Mouse (Mus musculus) gastrocnemius, postnatal 14 days (tissue): ENCODE measurements at regions not wholly inside any gene's neighbourhood (a gene's known extent, or its start where the extent isn't known, plus 50 kb on each side); places are given as distances from the start of the nearest gene placed in this dataset.

ENCODE experiments used
- DNase-seq: peaks from one replicate; pipeline ENCODE4 v3.0.0; 2021; ENCODE audit warnings: mixed read lengths
- intact Hi-C: fragments of 180-260 bp; cut with DNase I; formaldehyde crosslinking; loops from one replicate; pipeline ENCODE4 v1.15.1; 2025; ENCODE audit warnings: low total_unique reads

- intact Hi-C loops: no loop called here
- no peak for DNase-seq
Observed at GRCm38 (mm10) chr16:5688322-5688721, 196.8 kb upstream of the Rbfox1 start.

- intact Hi-C loops: no loop called here
- no peak for DNase-seq
Observed at GRCm38 (mm10) chr16:5673372-5673960, 211.7 kb upstream of the Rbfox1 start.

- intact Hi-C loops: no loop called here
- peak; percentile 14 for DNase-seq
Observed at GRCm38 (mm10) chr16:5672871-5673270, 212.3 kb upstream of the Rbfox1 start.

GRCm38 (mm10) chr16:5668403-5668967 lies 216.7 kb upstream of the Rbfox1 start:
- intact Hi-C loops: no loop called here
- DNase-seq: no peak

- DNase-seq: no peak
Observed at GRCm38 (mm10) chr16:5661918-5662317, 223.2 kb upstream of the Rbfox1 start.

GRCm38 (mm10) chr16:5651551-5651950 lies 233.6 kb upstream of the Rbfox1 start:
- intact Hi-C loops: no loop called here
- DNase-seq: no peak

More at GRCm38 (mm10) chr16:5661918-5662317, 223.2 kb upstream of the Rbfox1 start:
- intact Hi-C loops: no loop called here

GRCm38 (mm10) chr16:5651002-5651401 lies 234.2 kb upstream of the Rbfox1 start:
- DNase-seq: no peak
- intact Hi-C loops: no loop called here

- intact Hi-C loops: no loop called here
Observed at GRCm38 (mm10) chr16:5639956-5640355, 245.2 kb upstream of the Rbfox1 start.

GRCm38 (mm10) chr16:5629996-5630395 lies 255.2 kb upstream of the Rbfox1 start:
- intact Hi-C loops: no loop called here
- no peak for DNase-seq

More at GRCm38 (mm10) chr16:5639956-5640355, 245.2 kb upstream of the Rbfox1 start:
- DNase-seq: no peak

GRCm38 (mm10) chr16:5627910-5628309 lies 257.2 kb upstream of the Rbfox1 start:
- intact Hi-C loops: no loop called here
- no peak for DNase-seq

- intact Hi-C loops: no loop called here
- DNase-seq: no peak
Observed at GRCm38 (mm10) chr16:5627117-5627909, 257.8 kb upstream of the Rbfox1 start.

GRCm38 (mm10) chr16:5625159-5625558 lies 260.0 kb upstream of the Rbfox1 start:
- intact Hi-C loops: no loop called here
- no peak for DNase-seq

GRCm38 (mm10) chr16:5620566-5620965 lies 264.6 kb upstream of the Rbfox1 start:
- DNase-seq: no peak
- intact Hi-C loops: no loop called here

- intact Hi-C loops: no loop called here
- no peak for DNase-seq
Observed at GRCm38 (mm10) chr16:5616356-5616755, 268.8 kb upstream of the Rbfox1 start.

GRCm38 (mm10) chr16:5595359-5595758 lies 289.8 kb upstream of the Rbfox1 start:
- no peak for DNase-seq
- intact Hi-C loops: no loop called here

- intact Hi-C loops: no loop called here
Observed at GRCm38 (mm10) chr16:5578333-5578732, 306.8 kb upstream of the Rbfox1 start.

GRCm38 (mm10) chr16:5572780-5573179 lies 312.4 kb upstream of the Rbfox1 start:
- DNase-seq: no peak
- intact Hi-C loops: no loop called here

More at GRCm38 (mm10) chr16:5578333-5578732, 306.8 kb upstream of the Rbfox1 start:
- no peak for DNase-seq

- no peak for DNase-seq
- intact Hi-C loops: no loop called here
Observed at GRCm38 (mm10) chr16:5570619-5571018, 314.5 kb upstream of the Rbfox1 start.

- intact Hi-C loops: no loop called here
- DNase-seq: no peak
Observed at GRCm38 (mm10) chr16:5569101-5569500, 313.3 kb upstream of the Eef2kmt start.

GRCm38 (mm10) chr16:5549026-5549425 lies 293.2 kb upstream of the Eef2kmt start:
- no peak for DNase-seq
- intact Hi-C loops: no loop called here

- intact Hi-C loops: no loop called here
- DNase-seq: no peak
Observed at GRCm38 (mm10) chr16:5548602-5549001, 292.8 kb upstream of the Eef2kmt start.
